Mouse (Mus musculus): ENCODE data around the gene Pex1. TPM values are rescaled to one million over a fixed set of nuclear protein-coding genes. Genes with fewer than 3 reads are reported as not detected.

Gene Pex1
- polyA plus RNA-seq, 1 experiment from 2014 or later = 10.9 TPM

- H3K36me3 ChIP-seq (ENCODE audit: insufficient read depth, low read length) = no peaks in the 10 kb centered on the region
- H3K9me3 ChIP-seq (ENCODE audit: low read length) = no peaks in the 10 kb centered on the region
- H3K4me2 ChIP-seq (replicated peaks; ENCODE audit: low read depth, low read length) = no peak overlapping the region
- WGBS = 80% methylated on average over 6 of the region's 6 CpGs
- ATAC-seq (no peak), DNase-seq (ENCODE audit: low spot score) (no peak)
- TF ChIP-seq CTCF (IDR thresholded peaks at IDR 0.05) = no peak
- TF ChIP-seq EP300 (IDR thresholded peaks at IDR 0.05) = no peak
- H3K4me3 ChIP-seq (ENCODE audit: low read depth, low read length) = no peak overlapping the region
- H3K4me1 ChIP-seq (ENCODE audit: insufficient read depth, low read depth, low read length) = no peaks in the 10 kb centered on the region
- no peak overlapping the region for H3K27ac ChIP-seq (ENCODE audit: low read length)
- H3K9ac ChIP-seq (replicated peaks; ENCODE audit: low read depth) = no peak overlapping the region
- H3K27me3 ChIP-seq (replicated peaks; ENCODE audit: insufficient read depth, low read length) = no peaks in the 10 kb centered on the region
Measured at GRCm38 (mm10) chr5:3669938-3670554, 74.2 kb downstream of the Pex1 start.

Small RNAs within 50 kb of the gene (microRNA-seq; reads per million reads assigned to microRNA genes)
- not detected for gene Gm26238

Other genes with a start within 250 kb of the Pex1 start
- 21.0 and 22.2 TPM in 2 replicates for gene Fam133b, start 52.2 kb upstream of the Pex1 start, polyA plus RNA-seq (2015; fragmentation: Nextera tagmentation; extraction: Ambion mirVana)
- 0.84 and 1.2 TPM in 2 replicates for gene 1700109H08Rik, start 24.5 kb upstream of the Pex1 start, polyA plus RNA-seq (2015; fragmentation: Nextera tagmentation; extraction: Ambion mirVana)
- 7.8 and 10.5 TPM in 2 replicates for gene Rbm48, start 519 bp downstream of the Pex1 start, polyA plus RNA-seq (2015; fragmentation: Nextera tagmentation; extraction: Ambion mirVana)
- gene Tmbim7, start 55.1 kb downstream of the Pex1 start, polyA plus RNA-seq (2015; fragmentation: Nextera tagmentation; extraction: Ambion mirVana) = not detected in 2 replicates
- gene Gatad1, start 61.1 kb downstream of the Pex1 start, polyA plus RNA-seq (2015; fragmentation: Nextera tagmentation; extraction: Ambion mirVana) = 63.3 and 63.5 TPM in 2 replicates
- 6.8 and 7.5 TPM in 2 replicates for gene Ankib1, start 206.9 kb downstream of the Pex1 start, polyA plus RNA-seq (2015; fragmentation: Nextera tagmentation; extraction: Ambion mirVana)
- 30.8 and 33.7 TPM in 2 replicates for gene Krit1, start 207.1 kb downstream of the Pex1 start, polyA plus RNA-seq (2015; fragmentation: Nextera tagmentation; extraction: Ambion mirVana)
- 0.05 TPM in 1 of 2 replicates, not detected in the other for gene Lrrd1, start 249.1 kb downstream of the Pex1 start, polyA plus RNA-seq (2015; fragmentation: Nextera tagmentation; extraction: Ambion mirVana)